Mouse (Mus musculus) c-Kit-positive CD71-negative TER-119-negative erythroid progenitor cells, embryonic 14.5 days (primary cell): ENCODE measurements at regions not wholly inside any gene's neighbourhood (a gene's known extent, or its start where the extent isn't known, plus 50 kb on each side); places are given as distances from the start of the nearest gene placed in this dataset.

ENCODE experiments used
- DNase-seq: peaks from one replicate; pipeline ENCODE4 v3.0.0-alpha.2; 2013; ENCODE audit warnings: low read depth

GRCm38 (mm10) chr8:76038526-76038925, 590.0 kb downstream of the Iqcm start:
- no peak for DNase-seq

GRCm38 (mm10) chr8:76052003-76052402, 603.5 kb downstream of the Iqcm start:
- no peak for DNase-seq

DNA sequence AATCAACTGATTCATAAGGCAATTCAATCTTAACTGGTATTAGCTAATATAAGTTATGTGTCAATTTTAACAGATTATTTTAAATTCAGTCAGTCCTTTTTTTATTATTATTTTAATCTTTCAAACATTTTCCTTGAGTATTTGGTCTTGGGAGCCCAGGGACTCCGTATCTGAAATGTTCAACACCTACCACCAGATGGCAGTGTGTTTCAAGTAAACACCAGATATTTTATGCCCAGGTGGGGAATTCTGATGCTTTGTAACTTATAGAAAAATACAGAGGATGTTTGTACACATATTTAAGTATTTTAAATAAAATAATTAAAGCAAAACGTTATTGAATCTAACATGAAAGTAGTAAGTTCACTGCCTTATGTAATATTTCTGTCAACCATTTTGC, 619.2 kb downstream of the Iqcm start:
- peak; percentile 7 for DNase-seq

GRCm38 (mm10) chr8:76072671-76073351, 624.3 kb downstream of the Iqcm start:
- no peak for DNase-seq

DNA sequence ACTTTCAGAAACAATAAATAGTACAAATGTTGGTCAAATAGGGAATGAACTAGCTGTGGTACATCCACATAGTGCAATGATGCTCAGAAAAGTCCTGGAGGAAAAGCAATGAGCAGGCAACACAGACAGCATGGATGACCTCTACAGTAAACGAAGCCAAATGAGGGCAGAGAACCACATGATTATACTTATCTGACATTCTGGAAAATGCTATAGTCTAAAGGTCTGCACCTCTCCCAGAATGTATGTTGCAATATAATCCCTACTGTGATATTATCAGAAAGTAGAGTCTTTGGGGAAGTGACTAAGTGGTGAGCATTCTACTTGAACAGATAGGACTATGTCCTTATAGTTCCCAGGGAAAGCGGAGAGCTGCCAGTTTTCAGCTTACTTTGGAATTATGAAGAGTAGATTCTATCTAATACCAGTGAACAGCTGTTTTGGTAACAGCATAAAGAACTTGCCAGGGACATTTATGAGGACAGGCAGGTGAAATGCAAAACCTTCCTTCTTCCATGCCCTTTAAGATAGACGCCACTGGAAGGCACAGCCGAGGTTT, 672.2 kb downstream of the Iqcm start:
- no peak for DNase-seq

GRCm38 (mm10) chr8:76127486-76127885, 679.0 kb downstream of the Iqcm start:
- DNase-seq: no peak

DNA sequence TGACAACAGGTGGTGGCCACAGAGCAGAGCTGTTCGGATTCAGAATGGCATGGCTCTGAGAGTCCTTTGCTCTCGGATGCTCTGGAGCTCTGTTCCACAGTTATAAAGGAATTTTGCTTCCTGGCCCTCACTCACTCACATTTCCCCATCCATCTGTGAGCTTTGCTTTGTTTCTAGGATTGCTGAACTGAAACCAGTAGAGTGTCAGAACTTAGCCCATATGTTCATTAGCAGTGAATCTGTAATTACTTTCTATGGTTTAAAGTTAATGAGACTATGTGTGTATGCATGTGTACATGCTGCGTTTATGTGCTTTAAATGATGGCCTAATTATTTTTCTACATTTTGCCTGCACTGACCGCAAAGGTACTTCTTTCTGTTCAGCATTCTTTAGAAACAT, 688.7 kb downstream of the Iqcm start:
- DNase-seq: no peak

DNA sequence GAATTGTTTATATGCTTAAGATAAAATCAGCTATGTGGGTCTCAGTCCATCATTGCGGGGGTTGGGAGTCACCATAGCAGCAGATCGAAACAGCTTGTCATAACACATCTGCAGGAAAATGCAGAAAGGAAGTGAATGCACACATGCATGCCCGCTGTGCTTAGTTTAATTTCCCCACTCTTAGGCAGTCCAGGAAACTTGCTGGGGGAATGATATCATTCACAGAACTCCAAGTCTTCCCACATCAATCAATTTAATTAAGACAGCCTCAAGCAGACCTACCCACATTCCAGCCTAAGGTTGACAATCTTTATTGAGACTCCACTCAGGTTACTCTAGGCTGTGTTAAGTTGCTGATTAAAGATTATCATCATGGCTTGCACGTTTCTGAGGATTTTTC, 700.2 kb downstream of the Iqcm start:
- no peak for DNase-seq

DNA sequence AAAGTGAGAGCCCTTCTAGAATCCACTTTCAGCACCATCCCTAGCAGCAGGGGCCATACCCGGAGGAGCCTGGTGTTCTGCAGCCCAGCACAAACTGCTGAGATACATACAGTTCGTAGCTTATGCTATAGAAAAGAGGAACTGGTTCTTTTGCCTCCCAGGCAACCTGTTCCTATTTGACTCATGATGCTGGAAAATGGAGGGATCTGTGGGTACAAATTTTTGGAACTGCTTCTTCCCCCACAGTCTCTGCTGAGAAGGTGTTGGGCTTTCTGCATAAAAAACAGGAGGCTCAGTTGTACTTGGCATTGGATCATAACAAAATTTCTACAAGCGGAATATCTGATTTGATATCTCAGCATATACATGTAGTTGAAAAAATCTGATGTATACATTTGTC, 716.7 kb upstream of the Nr3c2 start:
- DNase-seq: no peak

DNA sequence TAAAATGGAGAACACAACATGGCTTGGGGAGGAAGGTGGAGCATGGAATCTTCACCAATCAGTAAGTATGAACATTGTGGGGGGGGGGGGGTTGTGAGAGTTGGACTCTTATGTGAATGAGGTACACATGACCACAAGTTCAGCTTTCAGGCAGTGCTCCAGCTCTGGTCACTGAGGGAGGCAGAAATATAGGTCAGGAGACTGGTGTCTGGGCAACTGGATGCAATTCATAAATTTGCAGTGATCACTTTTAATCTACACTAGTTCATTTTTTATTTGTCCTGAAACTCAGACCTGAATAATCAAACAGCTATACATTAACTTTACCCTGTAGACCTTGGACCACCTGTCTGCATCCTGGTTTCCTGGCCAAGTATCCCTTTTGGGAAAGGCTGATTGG, 715.4 kb upstream of the Nr3c2 start:
- no peak for DNase-seq

DNA sequence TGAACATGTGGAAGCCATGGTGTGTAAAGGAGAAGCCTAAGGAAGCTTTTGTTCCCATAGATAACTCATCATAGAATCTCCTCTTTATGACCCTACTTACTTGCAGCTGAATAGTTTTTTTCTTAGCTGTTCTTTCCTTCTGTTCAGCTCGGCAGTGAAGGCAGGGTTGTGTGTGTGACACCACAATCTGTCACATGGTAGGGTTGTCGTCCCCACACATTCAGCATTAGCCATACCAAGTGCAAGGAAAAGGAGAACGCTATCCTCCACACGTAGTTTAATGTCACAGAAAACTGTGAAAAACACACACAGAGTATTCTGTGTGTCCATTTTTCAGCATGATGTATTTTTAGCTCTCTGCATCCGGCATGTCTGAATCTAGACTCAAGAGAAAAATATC, 711.9 kb upstream of the Nr3c2 start:
- DNase-seq: no peak

DNA sequence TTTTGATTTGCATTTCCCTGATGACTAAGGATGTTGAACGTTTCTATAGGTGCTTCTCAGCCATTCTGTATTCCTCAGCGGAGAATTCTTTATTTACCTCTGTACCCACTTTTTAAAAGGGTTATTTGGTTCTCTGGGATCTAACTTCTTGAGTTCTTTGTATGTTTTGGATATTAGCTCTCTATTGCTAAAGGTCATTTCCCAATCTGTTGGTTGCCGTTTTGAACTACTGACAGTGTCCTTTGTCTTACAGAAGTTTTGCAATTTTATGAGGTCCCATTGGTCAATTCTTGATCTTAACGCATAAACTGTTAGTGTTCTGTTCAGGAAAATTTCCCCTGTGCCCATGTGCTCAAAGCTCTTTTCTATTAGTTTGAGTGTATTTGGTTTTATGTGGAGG, 687.4 kb upstream of the Nr3c2 start:
- DNase-seq: no peak

DNA sequence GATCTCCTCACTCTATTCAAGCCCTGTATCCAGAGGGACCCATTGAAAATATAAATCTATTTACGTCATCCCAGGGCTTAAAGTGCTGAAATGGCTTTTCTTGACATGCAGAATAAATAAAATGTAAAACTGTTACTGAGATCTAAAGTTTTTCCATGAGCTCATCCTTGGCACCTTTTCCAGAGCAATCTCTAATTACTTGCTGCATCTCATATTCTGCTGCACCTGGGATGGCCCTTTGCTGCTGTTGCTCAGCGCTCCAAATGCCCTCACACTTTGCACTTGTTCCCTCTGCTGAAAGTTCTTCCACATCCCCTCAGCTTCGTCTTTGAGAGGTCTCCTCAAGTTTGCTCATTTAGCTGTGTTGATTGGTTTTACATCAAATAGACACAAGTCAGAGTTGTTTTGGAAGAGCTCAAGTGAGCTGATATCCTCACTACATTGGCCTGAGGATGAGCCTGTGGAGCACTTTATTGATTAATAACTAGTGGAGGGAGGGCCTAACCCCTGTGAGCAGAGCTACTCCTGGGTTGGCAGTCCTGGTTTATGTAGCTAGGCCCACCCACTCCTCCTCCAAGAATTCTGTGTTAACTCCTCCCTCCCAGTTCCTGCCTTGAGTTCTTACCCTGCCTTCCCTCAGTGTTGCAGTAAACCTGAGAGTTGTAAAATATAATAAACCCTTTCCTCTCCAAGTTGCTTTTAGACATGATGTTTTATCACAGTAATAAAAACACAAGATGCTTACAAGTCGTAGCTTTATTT, 681.2 kb upstream of the Nr3c2 start:
- DNase-seq: no peak

GRCm38 (mm10) chr8:76230847-76231246, 668.4 kb upstream of the Nr3c2 start:
- no peak for DNase-seq

DNA sequence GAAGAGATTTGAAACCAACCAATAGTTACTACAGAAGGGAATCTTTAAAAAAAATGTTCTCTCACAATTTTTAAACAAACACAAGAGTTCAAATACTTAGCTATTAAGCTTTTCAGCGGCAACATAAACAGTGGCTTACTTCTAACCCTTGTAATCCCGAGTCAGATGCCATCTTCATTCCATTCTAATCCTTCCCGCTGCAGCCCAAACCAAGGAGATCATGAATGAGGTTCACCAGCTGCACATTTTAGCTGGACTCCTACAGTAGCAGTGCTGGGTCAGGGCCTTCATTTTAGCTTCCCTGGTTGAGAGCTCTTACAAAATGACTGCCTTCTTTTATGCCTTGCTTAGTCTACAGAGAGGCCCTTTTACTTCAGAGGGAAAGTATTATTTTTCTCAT, 650.0 kb upstream of the Nr3c2 start:
- DNase-seq: no peak

GRCm38 (mm10) chr8:76252161-76253010, 646.9 kb upstream of the Nr3c2 start:
- no peak for DNase-seq
